Mouse (Mus musculus) gonadal fat pad, adult 2 months (tissue): ENCODE results near the gene Rtn4r. TPM values are rescaled to one million over a fixed set of nuclear protein-coding genes. Genes with fewer than 3 reads are reported as not detected.

Experiments
- DNase-seq: peaks from one replicate; pipeline ENCODE4 v3.0.0-alpha.2; 2012; ENCODE audit warnings: low read depth
- polyA plus RNA-seq: library from polyadenylated mRNA; depleted of rRNA; stranded (reverse); fragments of >200 nt; gene quantifications from 2 replicates; pipeline ENCODE4 v1.2.3, GENCODE M21; 2012

Gene Rtn4r
- polyA plus RNA-seq, 1 experiment, result 2.3 TPM

GRCm38 (mm10) chr16:18124626-18125025, 2.8 kb upstream of the Rtn4r start:
- no peak for DNase-seq

GRCm38 (mm10) chr16:18125131-18125530, 2.3 kb upstream of the Rtn4r start:
- no peak for DNase-seq

- DNase-seq, result no peak
Measured at GRCm38 (mm10) chr16:18126211-18126610, 1.2 kb upstream of the Rtn4r start.

- no peak for DNase-seq
Measured at GRCm38 (mm10) chr16:18127871-18128563, 575 bp downstream of the Rtn4r start.

- DNase-seq, result no peak
Measured at GRCm38 (mm10) chr16:18128564-18128935, 1.1 kb downstream of the Rtn4r start.

- DNase-seq, result no peak
Measured at GRCm38 (mm10) chr16:18129413-18129812, 2.0 kb downstream of the Rtn4r start.

- DNase-seq, result no peak
Measured at GRCm38 (mm10) chr16:18130288-18130687, 2.8 kb downstream of the Rtn4r start.

- no peak for DNase-seq
Measured at GRCm38 (mm10) chr16:18130705-18131104, 3.3 kb downstream of the Rtn4r start.

GRCm38 (mm10) chr16:18131245-18131939, 4.0 kb downstream of the Rtn4r start:
- no peak for DNase-seq

GRCm38 (mm10) chr16:18132026-18132425, 4.6 kb downstream of the Rtn4r start:
- no peak for DNase-seq

- no peak for DNase-seq
Measured at GRCm38 (mm10) chr16:18132575-18132974, 5.1 kb downstream of the Rtn4r start.

GRCm38 (mm10) chr16:18133133-18133920, 5.9 kb downstream of the Rtn4r start:
- no peak for DNase-seq

- DNase-seq, result no peak
Measured at GRCm38 (mm10) chr16:18135196-18135595, 7.8 kb downstream of the Rtn4r start.

- no peak for DNase-seq
Measured at GRCm38 (mm10) chr16:18136015-18136414, 8.6 kb downstream of the Rtn4r start.

GRCm38 (mm10) chr16:18144201-18144600, 16.8 kb downstream of the Rtn4r start:
- no peak for DNase-seq

GRCm38 (mm10) chr16:18145341-18145867, 18.0 kb downstream of the Rtn4r start:
- DNase-seq, result no peak

GRCm38 (mm10) chr16:18148208-18148876, 20.9 kb downstream of the Rtn4r start:
- DNase-seq, result no peak

- no peak for DNase-seq
Measured at GRCm38 (mm10) chr16:18149205-18149604, 21.8 kb downstream of the Rtn4r start.

- no peak for DNase-seq
Measured at GRCm38 (mm10) chr16:18152189-18152588, 24.7 kb downstream of the Rtn4r start.

GRCm38 (mm10) chr16:18152769-18153445, 25.5 kb downstream of the Rtn4r start:
- no peak for DNase-seq

GRCm38 (mm10) chr16:18154521-18155171, 27.2 kb downstream of the Rtn4r start:
- no peak for DNase-seq
